Mouse (Mus musculus): Measurements from ENCODE around the gene Kng2. TPM values are rescaled to one million over a fixed set of nuclear protein-coding genes. Genes with fewer than 3 reads are reported as not detected.

Kng2 gene
- polyA plus RNA-seq, 1 experiment from 2014 or later, result 2.5 TPM

- WGBS, result 69% methylated on average over 1 of the region's 1 CpGs
- no peak for ATAC-seq (ENCODE audit: low FRiP score, low TSS enrichment)
- Histone ChIP-seq H3K36me3 (ENCODE audit: control insufficient read depth, insufficient read depth, low read length) (no peaks in the 10 kb centered on the region), H3K27me3 (ENCODE audit: control insufficient read depth, insufficient read depth, low read length) (no peaks in the 10 kb centered on the region), H3K4me1 (ENCODE audit: control insufficient read depth, insufficient read depth, low read length) (no peaks in the 10 kb centered on the region), H3K9me3 (ENCODE audit: control insufficient read depth, low read length) (no peaks in the 10 kb centered on the region), H3K9ac (ENCODE audit: low read depth, low read length) (no peak overlapping the region), H3K27ac (ENCODE audit: low read depth, low read length) (no peak overlapping the region), H3K4me2 (replicated peaks; ENCODE audit: low read depth, low read length) (no peak overlapping the region), H3K4me3 (ENCODE audit: low read length) (no peak overlapping the region)
Measured at GRCm38 (mm10) chr16:22967383-22968030, 61.8 kb downstream of the Kng2 start.

- Histone ChIP-seq H3K9ac (ENCODE audit: low read depth, low read length) (no peak overlapping the region), H3K27me3 (ENCODE audit: control insufficient read depth, insufficient read depth, low read length) (no peaks in the 10 kb centered on the region), H3K4me3 (ENCODE audit: low read length) (no peak overlapping the region), H3K4me2 (replicated peaks; ENCODE audit: low read depth, low read length) (no peak overlapping the region), H3K27ac (ENCODE audit: low read depth, low read length) (no peak overlapping the region), H3K36me3 (ENCODE audit: control insufficient read depth, insufficient read depth, low read length) (no peaks in the 10 kb centered on the region), H3K4me1 (ENCODE audit: control insufficient read depth, insufficient read depth, low read length) (no peaks in the 10 kb centered on the region), H3K9me3 (ENCODE audit: control insufficient read depth, low read length) (no peaks in the 10 kb centered on the region)
- no peak for ATAC-seq (ENCODE audit: low FRiP score, low TSS enrichment)
Measured at GRCm38 (mm10) chr16:22963293-22963692, 66.0 kb downstream of the Kng2 start.

- ATAC-seq (ENCODE audit: low FRiP score, low TSS enrichment), result no peak
- no peaks in the 10 kb centered on the region for H3K9me3 ChIP-seq (ENCODE audit: control insufficient read depth, low read length)
- no peak overlapping the region for H3K9ac ChIP-seq (ENCODE audit: low read depth, low read length)
- no peak overlapping the region for H3K4me3 ChIP-seq (ENCODE audit: low read length)
- no peak overlapping the region for H3K4me2 ChIP-seq (replicated peaks; ENCODE audit: low read depth, low read length)
- H3K4me1 ChIP-seq (ENCODE audit: control insufficient read depth, insufficient read depth, low read length), result no peaks in the 10 kb centered on the region
- no peaks in the 10 kb centered on the region for H3K36me3 ChIP-seq (ENCODE audit: control insufficient read depth, insufficient read depth, low read length)
- 81% methylated on average over 5 of the region's 5 CpGs for WGBS
- no peak overlapping the region for H3K27ac ChIP-seq (ENCODE audit: low read depth, low read length)
- no peaks in the 10 kb centered on the region for H3K27me3 ChIP-seq (ENCODE audit: control insufficient read depth, insufficient read depth, low read length)
Measured at GRCm38 (mm10) chr16:22962256-22962655, 67.0 kb downstream of the Kng2 start.

GRCm38 (mm10) chr16:22961073-22961472 is 68.2 kb downstream of the Kng2 start:
- ATAC-seq (ENCODE audit: low FRiP score, low TSS enrichment), result no peak
- WGBS, result 96% methylated on average over 8 of the region's 8 CpGs

GRCm38 (mm10) chr16:22956085-22956439 is 73.2 kb downstream of the Kng2 start:
- Histone ChIP-seq H3K4me2 (replicated peaks; ENCODE audit: low read depth, low read length) (no peak overlapping the region), H3K27me3 (ENCODE audit: control insufficient read depth, insufficient read depth, low read length) (no peaks in the 10 kb centered on the region), H3K9ac (ENCODE audit: low read depth, low read length) (no peak overlapping the region), H3K9me3 (ENCODE audit: control insufficient read depth, low read length) (no peaks in the 10 kb centered on the region), H3K27ac (ENCODE audit: low read depth, low read length) (no peak overlapping the region), H3K4me3 (ENCODE audit: low read length) (no peak overlapping the region), H3K36me3 (ENCODE audit: control insufficient read depth, insufficient read depth, low read length) (no peaks in the 10 kb centered on the region), H3K4me1 (ENCODE audit: control insufficient read depth, insufficient read depth, low read length) (no peaks in the 10 kb centered on the region)
- WGBS, result 81% methylated on average over 11 of the region's 11 CpGs
- no peak for ATAC-seq (ENCODE audit: low FRiP score, low TSS enrichment)

More at GRCm38 (mm10) chr16:22961073-22961472, 68.2 kb downstream of the Kng2 start:
- Histone ChIP-seq H3K36me3 (ENCODE audit: control insufficient read depth, insufficient read depth, low read length) (no peaks in the 10 kb centered on the region), H3K9ac (ENCODE audit: low read depth, low read length) (no peak overlapping the region), H3K27me3 (ENCODE audit: control insufficient read depth, insufficient read depth, low read length) (no peaks in the 10 kb centered on the region), H3K4me3 (ENCODE audit: low read length) (no peak overlapping the region), H3K4me1 (ENCODE audit: control insufficient read depth, insufficient read depth, low read length) (no peaks in the 10 kb centered on the region), H3K9me3 (ENCODE audit: control insufficient read depth, low read length) (no peaks in the 10 kb centered on the region), H3K4me2 (replicated peaks; ENCODE audit: low read depth, low read length) (no peak overlapping the region), H3K27ac (ENCODE audit: low read depth, low read length) (no peak overlapping the region)

GRCm38 (mm10) chr16:22955397-22956084 is 73.7 kb downstream of the Kng2 start:
- H3K27ac ChIP-seq (ENCODE audit: low read depth, low read length), result no peak overlapping the region
- no peaks in the 10 kb centered on the region for H3K4me1 ChIP-seq (ENCODE audit: control insufficient read depth, insufficient read depth, low read length)
- H3K9me3 ChIP-seq (ENCODE audit: control insufficient read depth, low read length), result no peaks in the 10 kb centered on the region
- no peak overlapping the region for H3K9ac ChIP-seq (ENCODE audit: low read depth, low read length)
- 62% methylated on average over 13 of the region's 13 CpGs for WGBS
- H3K27me3 ChIP-seq (ENCODE audit: control insufficient read depth, insufficient read depth, low read length), result no peaks in the 10 kb centered on the region
- no peak for ATAC-seq (ENCODE audit: low FRiP score, low TSS enrichment)
- no peaks in the 10 kb centered on the region for H3K36me3 ChIP-seq (ENCODE audit: control insufficient read depth, insufficient read depth, low read length)
- no peak overlapping the region for H3K4me3 ChIP-seq (ENCODE audit: low read length)
- H3K4me2 ChIP-seq (replicated peaks; ENCODE audit: low read depth, low read length), result no peak overlapping the region

- Histone ChIP-seq H3K4me2 (replicated peaks; ENCODE audit: low read depth, low read length) (no peak overlapping the region), H3K4me3 (ENCODE audit: low read length) (no peak overlapping the region), H3K27ac (ENCODE audit: low read depth, low read length) (no peak overlapping the region), H3K4me1 (ENCODE audit: control insufficient read depth, insufficient read depth, low read length) (no peaks in the 10 kb centered on the region), H3K9ac (ENCODE audit: low read depth, low read length) (no peak overlapping the region), H3K36me3 (ENCODE audit: control insufficient read depth, insufficient read depth, low read length) (no peaks in the 10 kb centered on the region), H3K9me3 (ENCODE audit: control insufficient read depth, low read length) (no peaks in the 10 kb centered on the region), H3K27me3 (ENCODE audit: control insufficient read depth, insufficient read depth, low read length) (no peaks in the 10 kb centered on the region)
- WGBS, result 53% methylated on average over 4 of the region's 4 CpGs
- no peak for ATAC-seq (ENCODE audit: low FRiP score, low TSS enrichment)
Measured at GRCm38 (mm10) chr16:22953069-22953468, 76.2 kb downstream of the Kng2 start.

GRCm38 (mm10) chr16:22950840-22951395 is 78.4 kb downstream of the Kng2 start, which contains the start of gene Hrg:
Gene Hrg (plus strand): TSS chr16:22951072.
- no peaks in the 10 kb centered on the region for H3K27me3 ChIP-seq (ENCODE audit: control insufficient read depth, insufficient read depth, low read length)
- H3K9me3 ChIP-seq (ENCODE audit: control insufficient read depth, low read length), result no peaks in the 10 kb centered on the region
- no peak within 1 kb of the TSS for H3K4me2 ChIP-seq (replicated peaks; ENCODE audit: low read depth, low read length)
- no peak within 1 kb of the TSS for H3K27ac ChIP-seq (ENCODE audit: low read depth, low read length)
- no peak within 1 kb of the TSS for H3K4me3 ChIP-seq (ENCODE audit: low read length)
- 93% methylated on average over 6 of the region's 6 CpGs for WGBS
- no peaks in the 10 kb centered on the region for H3K4me1 ChIP-seq (ENCODE audit: control insufficient read depth, insufficient read depth, low read length)
- ATAC-seq (ENCODE audit: low FRiP score, low TSS enrichment), result no peak
- H3K36me3 ChIP-seq (ENCODE audit: control insufficient read depth, insufficient read depth, low read length), result no peaks in the 10 kb centered on the region
- H3K9ac ChIP-seq (ENCODE audit: low read depth, low read length), result no peak within 1 kb of the TSS

GRCm38 (mm10) chr16:22947371-22947770 is 81.9 kb downstream of the Kng2 start:
- H3K27me3 ChIP-seq (ENCODE audit: control insufficient read depth, insufficient read depth, low read length), result no peaks in the 10 kb centered on the region
- no peaks in the 10 kb centered on the region for H3K9me3 ChIP-seq (ENCODE audit: control insufficient read depth, low read length)
- H3K27ac ChIP-seq (ENCODE audit: low read depth, low read length), result no peak overlapping the region
- no peaks in the 10 kb centered on the region for H3K36me3 ChIP-seq (ENCODE audit: control insufficient read depth, insufficient read depth, low read length)
- no peak overlapping the region for H3K4me3 ChIP-seq (ENCODE audit: low read length)
- no peak overlapping the region for H3K9ac ChIP-seq (ENCODE audit: low read depth, low read length)
- H3K4me2 ChIP-seq (replicated peaks; ENCODE audit: low read depth, low read length), result no peak overlapping the region
- H3K4me1 ChIP-seq (ENCODE audit: control insufficient read depth, insufficient read depth, low read length), result no peaks in the 10 kb centered on the region
- 89% methylated on average over 2 of the region's 2 CpGs for WGBS
- ATAC-seq (ENCODE audit: low FRiP score, low TSS enrichment), result no peak

Data from kidney, embryonic 14.5 days (tissue).